Mouse (Mus musculus) CH12.LX (cell line): Measurements from ENCODE around the gene Mknk2. TPM values are rescaled to one million over a fixed set of nuclear protein-coding genes. Genes with fewer than 3 reads are reported as not detected.

Experiments used
- DNase-seq: peaks from one replicate; pipeline ENCODE4 v3.0.0-alpha.2; 2013; ENCODE audit errors: extremely low read depth
- H3K27ac ChIP-seq: 2 replicates; pipeline ENCODE4 v1.5.1; 2012; ENCODE audit warnings: low read depth, mild to moderate bottlenecking, control low read depth, moderate library complexity; ENCODE audit not compliant: insufficient read depth
- H3K27me3 ChIP-seq: replicated peaks from 2 replicates; pipeline ENCODE3; 2012; ENCODE audit warnings: inconsistent platforms
- H3K36me3 ChIP-seq, 2 experiments: replicated peaks in 1 of 2; 2 replicates each; pipeline versions ENCODE3 to v1.6.1; 2012; ENCODE audit warnings: inconsistent platforms in 1 of 2, low read length in 1 of 2, mild to moderate bottlenecking in 1 of 2, mixed read lengths in 1 of 2, moderate library complexity in 1 of 2; ENCODE audit not compliant: control insufficient read depth in 1 of 2, insufficient read depth in 1 of 2
- H3K4me1 ChIP-seq, 2 experiments: 2 replicates each; pipeline ENCODE4 v1.6.1; 2012; ENCODE audit warnings: inconsistent platforms in 1 of 2, moderate library complexity in 1 of 2; ENCODE audit not compliant: insufficient read depth in 2 of 2, control insufficient read depth in 1 of 2
- H3K4me2 ChIP-seq: 2 replicates; pipeline ENCODE4 v1.6.1; 2012; ENCODE audit warnings: low read depth, mild to moderate bottlenecking, control low read depth; ENCODE audit not compliant: poor library complexity, insufficient read depth, severe bottlenecking
- H3K4me3 ChIP-seq, 3 experiments: fragments of 150-350 bp in 1 of 3; sonication (generic) in 1 of 3; replicated peaks in 1 of 3; 2 replicates each; pipeline versions ENCODE3 to v1.5.1; 2011 to 2012; ENCODE audit warnings: low read depth in 2 of 3, low read length in 2 of 3, mild to moderate bottlenecking in 2 of 3, moderate library complexity in 2 of 3, control low read depth in 1 of 3, improper control_type of control experiment in 1 of 3, inconsistent platforms in 1 of 3, mixed read lengths in 1 of 3; ENCODE audit not compliant: poor library complexity in 1 of 3
- H3K79me2 ChIP-seq: replicated peaks from 2 replicates; pipeline ENCODE4 v1.6.1; 2012; ENCODE audit warnings: mild to moderate bottlenecking, moderate library complexity; ENCODE audit not compliant: control insufficient read depth, poor library complexity, insufficient read depth, severe bottlenecking; ENCODE audit errors: extremely low read depth
- H3K9ac ChIP-seq: 2 replicates; pipeline ENCODE4 v1.6.1; 2012; ENCODE audit warnings: low read depth, mild to moderate bottlenecking, control low read depth, moderate library complexity; ENCODE audit not compliant: insufficient read depth
- H3K9me3 ChIP-seq: replicated peaks from 2 replicates; pipeline ENCODE3; 2012; ENCODE audit warnings: low read length, inconsistent platforms, mixed read lengths
- BHLHE40 ChIP-seq: IDR thresholded peaks from 2 replicates; pipeline ENCODE4 v1.6.1; 2011; ENCODE audit warnings: mild to moderate bottlenecking, low read depth, low read length, improper control_type of control experiment
- CHD2 ChIP-seq: IDR thresholded peaks from 2 replicates; pipeline ENCODE4 v1.6.1; 2011; ENCODE audit warnings: low read length, improper control_type of control experiment
- ELF1 ChIP-seq: IDR thresholded peaks from 2 replicates; pipeline ENCODE4 v1.6.1; 2014; ENCODE audit warnings: low read depth, mild to moderate bottlenecking, inconsistent platforms, low read length, improper control_type of control experiment
- EP300 ChIP-seq: IDR thresholded peaks from 2 replicates; pipeline ENCODE4 v1.6.1; 2011; ENCODE audit warnings: low read length, improper control_type of control experiment
- ETS1 ChIP-seq: conservative IDR thresholded peaks from 2 replicates; pipeline ENCODE4 v1.6.1; 2012; ENCODE audit warnings: low read depth, mild to moderate bottlenecking, inconsistent platforms, low read length, improper control_type of control experiment, moderate library complexity
- GABPA ChIP-seq: IDR thresholded peaks from 2 replicates; pipeline ENCODE4 v1.6.1; 2012; ENCODE audit warnings: low read depth, low read length, improper control_type of control experiment, inconsistent platforms; ENCODE audit not compliant: insufficient replicate concordance
- HCFC1 ChIP-seq: IDR thresholded peaks from 2 replicates; pipeline ENCODE4 v1.6.1; 2012; ENCODE audit warnings: low read depth, mild to moderate bottlenecking, inconsistent platforms, low read length, improper control_type of control experiment
- IRF4 ChIP-seq: IDR thresholded peaks from 2 replicates; pipeline ENCODE4 v1.6.1; 2014; ENCODE audit warnings: low read depth, mild to moderate bottlenecking, inconsistent platforms, low read length, improper control_type of control experiment
- JUND ChIP-seq: conservative IDR thresholded peaks from 2 replicates; pipeline ENCODE4 v1.6.1; 2011; ENCODE audit warnings: low read depth, low read length, improper control_type of control experiment
- KAT2A ChIP-seq: IDR thresholded peaks from 2 replicates; pipeline ENCODE4 v1.6.1; 2012; ENCODE audit warnings: low read length, improper control_type of control experiment, inconsistent platforms; ENCODE audit not compliant: insufficient replicate concordance
- MAX ChIP-seq: IDR thresholded peaks from 2 replicates; pipeline ENCODE4 v1.6.1; 2011; ENCODE audit warnings: low read length, improper control_type of control experiment
- MAZ ChIP-seq: IDR thresholded peaks from 2 replicates; pipeline ENCODE4 v1.6.1; 2012; ENCODE audit warnings: low read depth, mild to moderate bottlenecking, inconsistent platforms, low read length, improper control_type of control experiment, moderate library complexity
- MEF2A ChIP-seq: IDR thresholded peaks from 2 replicates; pipeline ENCODE4 v1.6.1; 2014; ENCODE audit warnings: low read depth, mild to moderate bottlenecking, inconsistent platforms, low read length, improper control_type of control experiment, borderline replicate concordance
- MXI1 ChIP-seq: IDR thresholded peaks from 2 replicates; pipeline ENCODE4 v1.6.1; 2011; ENCODE audit warnings: mild to moderate bottlenecking, low read depth, low read length, improper control_type of control experiment
- MYC ChIP-seq: IDR thresholded peaks from 2 replicates; pipeline ENCODE4 v1.6.1; 2011; ENCODE audit warnings: low read depth, mild to moderate bottlenecking, improper control_type of control experiment, low read length
- NRF1 ChIP-seq: IDR thresholded peaks from 2 replicates; pipeline ENCODE4 v1.6.1; 2014; ENCODE audit warnings: low read depth, mild to moderate bottlenecking, inconsistent platforms, low read length, improper control_type of control experiment, moderate library complexity
- POLR2A ChIP-seq: IDR thresholded peaks from 2 replicates; pipeline ENCODE4 v1.6.1; 2011; ENCODE audit warnings: low read depth, mild to moderate bottlenecking, improper control_type of control experiment, low read length
- POLR2AphosphoS2 ChIP-seq: IDR thresholded peaks from 2 replicates; pipeline ENCODE4 v1.6.1; 2011; ENCODE audit warnings: low read depth, low read length, improper control_type of control experiment
- RCOR1 ChIP-seq: conservative IDR thresholded peaks from 2 replicates; pipeline ENCODE4 v1.6.1; 2012; ENCODE audit warnings: low read depth, mild to moderate bottlenecking, inconsistent platforms, low read length, improper control_type of control experiment
- SIN3A ChIP-seq: IDR thresholded peaks from 2 replicates; pipeline ENCODE4 v1.6.1; 2012; ENCODE audit warnings: low read length, improper control_type of control experiment, inconsistent platforms
- TBP ChIP-seq: conservative IDR thresholded peaks from 2 replicates; pipeline ENCODE4 v1.6.1; 2011; ENCODE audit warnings: low read depth, low read length, improper control_type of control experiment
- TCF12 ChIP-seq: IDR thresholded peaks from 2 replicates; pipeline ENCODE4 v1.6.1; 2014; ENCODE audit warnings: low read depth, mild to moderate bottlenecking, inconsistent platforms, low read length, improper control_type of control experiment
- UBTF ChIP-seq: IDR thresholded peaks from 2 replicates; pipeline ENCODE4 v1.6.1; 2012; ENCODE audit warnings: low read depth, mild to moderate bottlenecking, inconsistent platforms, low read length, improper control_type of control experiment, moderate library complexity
- USF1 ChIP-seq: IDR thresholded peaks from 2 replicates; pipeline ENCODE4 v1.6.1; 2014; ENCODE audit warnings: low read depth, mild to moderate bottlenecking, inconsistent platforms, low read length, improper control_type of control experiment
- ZC3H11A ChIP-seq: IDR thresholded peaks from 2 replicates; pipeline ENCODE4 v1.6.1; 2012; ENCODE audit warnings: low read depth, mild to moderate bottlenecking, inconsistent platforms, low read length, improper control_type of control experiment
- ZMIZ1 ChIP-seq: IDR thresholded peaks from 2 replicates; pipeline ENCODE4 v1.6.1; 2012; ENCODE audit warnings: low read depth, mild to moderate bottlenecking, inconsistent platforms, low read length, improper control_type of control experiment
- ZNF384 ChIP-seq: IDR thresholded peaks from 2 replicates; pipeline ENCODE4 v1.6.1; 2012; ENCODE audit warnings: low read depth, low read length, improper control_type of control experiment, inconsistent platforms
- dilution Hi-C: fragments of 300-500 bp; cut with MboI; formaldehyde crosslinking; loops from 2 replicates; pipeline ENCODE4 v1.14.3; 2020; ENCODE audit warnings: low sequenced_read_pairs; ENCODE audit not compliant: extremely low pct_unique_long_range_greater_than_20kb, extremely low pct_ligation_motif_present
- in situ Hi-C: fragments of 300-500 bp; cut with MboI; formaldehyde crosslinking; loops from 3 replicates; pipeline ENCODE4 v1.14.3; 2019; ENCODE audit warnings: low sequenced_read_pairs, low pct_ligation_motif_present, low pct_unique_long_range_greater_than_20kb, mixed read lengths
- polyA plus RNA-seq: library from polyadenylated mRNA; unstranded; fragments of >175 nt; gene quantifications from 2 replicates; pipeline ENCODE4 v1.2.1, GENCODE M21; 2012; ENCODE audit warnings: low read depth; ENCODE audit not compliant: insufficient read length
- total RNA-seq, 2 experiments: library from RNA; depleted of rRNA; stranded (reverse); fragments of 300-350 nt in 1 of 2; fragments of >200 nt in 1 of 2; gene quantifications; 2 replicates each; pipeline ENCODE4 v1.2.3; 2012 to 2014

Gene Mknk2
- total and polyA plus RNA-seq, 3 experiments: 91.5 to 199 (median 138) TPM

GRCm38 (mm10) chr10:80677128-80677875 is 610 bp downstream of the Mknk2 start:
- no peak for DNase-seq
- Histone ChIP-seq H3K4me1 (peaks cover 29 to 74% of the 10 kb centered on the region in 2 experiments), H3K27me3 (no peaks in the 10 kb centered on the region), H3K79me2 (peaks cover 37% of the 10 kb centered on the region), H3K4me2 (peak overlapping the region; percentile 77), H3K9ac (peak overlapping the region; percentile 93), H3K36me3 (peaks cover 9 to 25% of the 10 kb centered on the region in 2 experiments), H3K27ac (peak overlapping the region; percentile 98), H3K9me3 (no peaks in the 10 kb centered on the region), H3K4me3 (peak overlapping the region; percentile 72 to 95 (median 75))
- peak; percentile 18 for TF ChIP-seq SIN3A
- TF ChIP-seq EP300: no peak
- 0 out of 2 replicates have a peak, but pooled peaks have one; percentile 13 for TF ChIP-seq MYC
- peak; percentile 10; the same call in 1 of the 2 replicates for TF ChIP-seq MAX
- peak; percentile 22; the same call in 1 of the 2 replicates for TF ChIP-seq ETS1
- no peak for TF ChIP-seq ZNF384
- no peak for TF ChIP-seq MEF2A
- 0 out of 2 replicates have a peak, but pooled peaks have one; percentile 34 for TF ChIP-seq CHD2
- TF ChIP-seq MXI1: peak; percentile 19; the same call in 1 of the 2 replicates
- in situ Hi-C loops: loop anchor here (25.0 kb wide), 1 partner anchor 240 kb away; the partner anchor contains the start of gene Tcf3
- dilution Hi-C loops: no loop called here

DNA sequence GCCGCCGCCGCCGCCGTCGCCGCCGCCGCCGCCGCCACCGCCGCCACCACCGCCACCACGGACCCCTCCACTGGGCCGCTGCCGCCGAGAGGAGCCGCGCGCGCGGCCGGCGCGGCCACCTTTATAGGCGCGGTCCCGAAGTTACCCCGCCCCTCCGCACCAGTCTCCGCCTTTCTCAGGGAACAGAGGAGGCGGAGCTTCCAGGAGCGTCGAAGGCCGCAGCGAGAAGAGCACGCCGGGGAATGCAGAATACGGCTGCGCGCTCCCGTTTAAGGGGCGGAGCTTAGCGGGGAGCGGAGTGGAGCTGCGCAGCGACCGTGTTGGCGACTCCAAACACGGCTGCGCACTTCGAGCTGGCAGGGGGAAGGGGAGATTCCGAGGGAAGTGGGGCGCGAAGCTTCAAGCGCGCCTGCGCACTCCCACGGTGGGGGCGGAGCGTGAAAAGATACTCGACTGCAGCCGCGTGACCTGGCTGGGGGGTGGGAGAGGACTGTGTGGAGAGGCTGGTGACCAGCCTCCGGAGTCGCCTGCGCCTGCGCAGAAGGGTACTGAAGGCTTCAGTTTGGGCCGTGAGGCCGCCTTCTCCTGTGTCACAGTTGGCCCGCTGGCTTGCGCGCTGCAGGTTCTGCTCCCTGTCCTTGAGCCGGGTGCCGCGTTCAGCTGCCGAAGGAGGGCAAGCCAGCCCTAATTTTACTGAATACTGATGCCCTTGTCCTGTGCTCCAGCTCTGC is 1.5 kb downstream of the Mknk2 start:
- dilution Hi-C loops: no loop called here
- TF ChIP-seq ZMIZ1 (peak; percentile 94), BHLHE40 (peak; percentile 91), UBTF (0 out of 2 replicates have a peak, but pooled peaks have one; percentile 29), ZC3H11A (no peak), ZNF384 (no peak), EP300 (no peak), POLR2AphosphoS2 (peak; percentile 83; the same call in 1 of the 2 replicates), MAZ (peak; percentile 85), IRF4 (peak; percentile 45), TBP (peak; percentile 95), NRF1 (peak; percentile 96), POLR2A (peak; percentile 87), ETS1 (peak; percentile 30; the same call in 1 of the 2 replicates), GABPA (no peak), HCFC1 (peak; percentile 67), CHD2 (peak; percentile 75; the same call in 1 of the 2 replicates), SIN3A (no peak), ELF1 (peak; percentile 62; the same call in 1 of the 2 replicates), JUND (no peak), MAX (peak; percentile 68), RCOR1 (no peak), USF1 (peak; percentile 85), KAT2A (0 out of 2 replicates have a peak, but pooled peaks have one; percentile 9), TCF12 (peak; percentile 90), MYC (peak; percentile 81; the same call in 1 of the 2 replicates)

More for the DNA sequence above, 1.5 kb downstream of the Mknk2 start:
- peaks cover 18 to 35% of the 10 kb centered on the region in 2 experiments for H3K36me3 ChIP-seq
- H3K9me3 ChIP-seq: no peaks in the 10 kb centered on the region
- peak overlapping the region; percentile 77 for H3K4me2 ChIP-seq
- in situ Hi-C loops: loop anchor here (25.0 kb wide), 1 partner anchor 239 kb away; the partner anchor contains the start of gene Tcf3
- H3K4me1 ChIP-seq: peaks cover 29 to 74% of the 10 kb centered on the region in 2 experiments
- peaks cover 40% of the 10 kb centered on the region for H3K79me2 ChIP-seq
- H3K27me3 ChIP-seq: no peaks in the 10 kb centered on the region
- peak overlapping the region; percentile 98 for H3K27ac ChIP-seq
- H3K4me3 ChIP-seq: peak overlapping the region; percentile 85 to 99 (median 95)
- H3K9ac ChIP-seq: peak overlapping the region; percentile 98
- peak; percentile 99 for DNase-seq
